8 mouse cellular contexts compared by ENCODE assay signal in genomic region chr7:142968809-142969511, GRCm38 (mm10). TPM values are rescaled to one million over a fixed set of nuclear protein-coding genes. Genes with fewer than 3 reads are reported as not detected.
DNase-seq lines count a peak whose midpoint lies in the region; ATAC-seq and TF ChIP-seq lines count a peak whose summit lies in the region.

Ascl2 (minus strand) TSS chr7:142969264.

- no peaks in the 10 kb centered on the region for H3K9me3 ChIP-seq in heart, embryonic 14.5 days (ENCODE audit: control insufficient read depth, low read length)
- no peaks in the 10 kb centered on the region for H3K9me3 ChIP-seq in limb, embryonic 11.5 days (ENCODE audit: control insufficient read depth, low read length)
- no peaks in the 10 kb centered on the region for H3K9me3 ChIP-seq in midbrain, embryonic 11.5 days (ENCODE audit: control insufficient read depth, low read length)

- peak within 1 kb of the TSS; percentile 54 for H3K9ac ChIP-seq in heart, embryonic 14.5 days (ENCODE audit: low read length)
- peak within 1 kb of the TSS; percentile 31 for H3K9ac ChIP-seq in limb, embryonic 11.5 days (ENCODE audit: low read length)
- 0 out of 2 replicates have a peak within 1 kb of the TSS, but pooled peaks have one; percentile 24 for H3K9ac ChIP-seq in midbrain, embryonic 11.5 days (ENCODE audit: low read length)

- WGBS in heart, embryonic 14.5 days: 2% methylated on average over 51 of the region's 51 CpGs
- WGBS in limb, embryonic 11.5 days: under 1% methylated on average over 51 of the region's 51 CpGs
- WGBS in midbrain, embryonic 11.5 days: 2% methylated on average over 50 of the region's 51 CpGs

- peak within 1 kb of the TSS; percentile 40 for H3K4me3 ChIP-seq in left cerebral cortex, adult 2 months
- peak within 1 kb of the TSS; percentile 36 for H3K4me3 ChIP-seq in brown adipose tissue, adult 24 weeks (ENCODE audit: insufficient read depth, low read depth, low read length)
- peak within 1 kb of the TSS; percentile 35 to 45 for H3K4me3 ChIP-seq in heart, embryonic 14.5 days (ENCODE audit: control insufficient read depth in 1 of 2, insufficient read depth in 1 of 2, low read depth in 1 of 2, low read length in 2 of 2)
- H3K4me3 ChIP-seq in limb, embryonic 11.5 days (ENCODE audit: low read depth, low read length): peak within 1 kb of the TSS; percentile 38
- peak within 1 kb of the TSS; percentile 30 for H3K4me3 ChIP-seq in midbrain, embryonic 11.5 days (ENCODE audit: low read depth, low read length)

- H3K36me3 ChIP-seq in heart, embryonic 14.5 days (ENCODE audit: control insufficient read depth, insufficient read depth, low read length): no peaks in the 10 kb centered on the region
- H3K36me3 ChIP-seq in limb, embryonic 11.5 days (ENCODE audit: control insufficient read depth, insufficient read depth, low read length): no peaks in the 10 kb centered on the region
- H3K36me3 ChIP-seq in midbrain, embryonic 11.5 days (ENCODE audit: control insufficient read depth, insufficient read depth, low read length): no peaks in the 10 kb centered on the region

- H3K4me2 ChIP-seq in heart, embryonic 14.5 days (ENCODE audit: low read length): peak within 1 kb of the TSS; percentile 89
- peak within 1 kb of the TSS; percentile 93 for H3K4me2 ChIP-seq in limb, embryonic 11.5 days (ENCODE audit: low read depth, severe bottlenecking)
- peak within 1 kb of the TSS; percentile 66 for H3K4me2 ChIP-seq in midbrain, embryonic 11.5 days

- peak in 1 of 2 experiments; percentile 9 for DNase-seq in left cerebral cortex, adult 2 months (ENCODE audit: extremely low spot score in 1 of 2, low spot score in 2 of 2)
- no peak for DNase-seq in left cerebral cortex, adult 8-10 months (ENCODE audit: low spot score in 2 of 2)
- DNase-seq in limb, embryonic 11.5 days (ENCODE audit: low spot score): peak; percentile 68
- DNase-seq in midbrain, embryonic 11.5 days (ENCODE audit: low spot score, missing footprints): peak; percentile 93
- DNase-seq in thymus, postnatal 25 days: no peak

- H3K27me3 ChIP-seq in heart, embryonic 14.5 days (ENCODE audit: control insufficient read depth, insufficient read depth, low read length): peaks cover 68% of the 10 kb centered on the region
- H3K27me3 ChIP-seq in limb, embryonic 11.5 days (ENCODE audit: control insufficient read depth, insufficient read depth, low read length): peaks cover 61% of the 10 kb centered on the region
- peaks cover 61% of the 10 kb centered on the region for H3K27me3 ChIP-seq in midbrain, embryonic 11.5 days (ENCODE audit: control insufficient read depth, insufficient read depth, low read length)

- intact Hi-C loops in left cerebral cortex, adult 2 months (cut with DNase I): no loop called here

- TF ChIP-seq CTCF in left cerebral cortex, adult 2 months (IDR thresholded peaks at IDR 0.05): no peak

- no peaks in the 10 kb centered on the region for H3K4me1 ChIP-seq in brown adipose tissue, adult 24 weeks (ENCODE audit: control insufficient read depth, insufficient read depth, insufficient read length, low read length)
- H3K4me1 ChIP-seq in heart, embryonic 14.5 days (ENCODE audit: control insufficient read depth in 2 of 2, insufficient read depth in 2 of 2, low read length in 2 of 2): peaks cover 12 to 15% of the 10 kb centered on the region in 2 experiments; a peak in 3 of 4 replicates
- peaks cover 16% of the 10 kb centered on the region for H3K4me1 ChIP-seq in limb, embryonic 11.5 days (ENCODE audit: control insufficient read depth, insufficient read depth, low read length)
- H3K4me1 ChIP-seq in midbrain, embryonic 11.5 days (ENCODE audit: control insufficient read depth, insufficient read depth, low read length): peaks cover 24% of the 10 kb centered on the region

- peak; percentile 25; the same call in 1 of the 2 replicates for ATAC-seq in heart, embryonic 14.5 days (ENCODE audit: insufficient number of reproducible peaks, insufficient read depth, low FRiP score, low read depth)
- ATAC-seq in limb, embryonic 11.5 days (ENCODE audit: insufficient number of reproducible peaks, low FRiP score, low TSS enrichment, low read depth): peak; percentile 21
- peak; percentile 41 for ATAC-seq in midbrain, embryonic 11.5 days (ENCODE audit: low FRiP score)
- ATAC-seq in frontal cortex, adult (ENCODE audit: low TSS enrichment): no peak

- H3K27ac ChIP-seq in left cerebral cortex, adult 2 months: no peak within 1 kb of the TSS
- H3K27ac ChIP-seq in brown adipose tissue, adult 24 weeks (replicated peaks; ENCODE audit: low read depth, low read length): no peak within 1 kb of the TSS
- H3K27ac ChIP-seq in heart, embryonic 14.5 days (replicated peaks in 1 of 2; ENCODE audit: control insufficient read depth in 1 of 2, insufficient read depth in 1 of 2, low read depth in 2 of 2, low read length in 2 of 2): no peak within 1 kb of the TSS
- H3K27ac ChIP-seq in limb, embryonic 11.5 days (replicated peaks; ENCODE audit: low read depth, low read length): no peak within 1 kb of the TSS
- no peak within 1 kb of the TSS for H3K27ac ChIP-seq in midbrain, embryonic 11.5 days (ENCODE audit: low read depth, low read length)

RNA-seq across cellular contexts. Expression of gene Ascl2, which starts in this region (rescaled TPM):
- total RNA-seq in left cerebral cortex, adult 2 months (2021): under 1 TPM; 0.42 to 0.57 TPM
- total RNA-seq in left cerebral cortex, adult 8-10 months (2022): under 1 TPM in 3 of 4 experiments, not detected in 1; 0.21 to 0.53 (median 0.46) TPM
- polyA plus RNA-seq in brown adipose tissue, adult 24 weeks (2012; ENCODE audit: insufficient read depth, insufficient read length, missing spikeins): not detected in 2 replicates
- 0.18 TPM in 1 of 2 replicates, not detected in the other for polyA plus RNA-seq in heart, embryonic 14.5 days (2014; fragmentation: Nextera tagmentation; extraction: Ambion mirVana)
- 0.39 and 0.70 TPM in 2 replicates for polyA plus RNA-seq in limb, embryonic 11.5 days (2014; fragmentation: Nextera tagmentation; extraction: Ambion mirVana)
- polyA plus RNA-seq in midbrain, embryonic 11.5 days (2014; fragmentation: Nextera tagmentation; extraction: Ambion mirVana): 0.38 and 0.65 TPM in 2 replicates

Comparison
In these comparisons a context has a peak if more than half of its experiments do, and no peak if none do; other contexts are left out.
1. Peak in ATAC-seq, H3K4me3 ChIP-seq, H3K9ac ChIP-seq and H3K4me2 ChIP-seq in heart, embryonic 14.5 days; RNA of the gene not detected or under 1 TPM.
2. Peak in DNase-seq, ATAC-seq, H3K4me3 ChIP-seq, H3K9ac ChIP-seq and H3K4me2 ChIP-seq in limb, embryonic 11.5 days; RNA of the gene not detected or under 1 TPM.
3. Peak in DNase-seq, ATAC-seq, H3K4me3 ChIP-seq, H3K9ac ChIP-seq and H3K4me2 ChIP-seq in midbrain, embryonic 11.5 days; RNA of the gene not detected or under 1 TPM.